Mouse (Mus musculus): ENCODE measurements around the gene Olfr272.

The Olfr272 gene

GRCm38 (mm10) chr4:52919078-52919477 is at the start of gene Olfr272:
TSS of gene Olfr272 (minus strand) at chr4:52919178.
- DNase-seq, result no peak

- no peak for DNase-seq
These were observed 45.3 kb upstream of the Olfr272 start, which contains the start of gene Olfr270 for GRCm38 (mm10) chr4:52964247-52964646. TSS of gene Olfr270 (plus strand) at chr4:52964547.

GRCm38 (mm10) chr4:52958693-52959092 is 39.7 kb upstream of the Olfr272 start:
- DNase-seq, result peak; percentile 20 to 29

- no peak for DNase-seq
These were observed 30.0 kb upstream of the Olfr272 start for GRCm38 (mm10) chr4:52949005-52949404.

GRCm38 (mm10) chr4:52946665-52947064 is 27.7 kb upstream of the Olfr272 start:
- DNase-seq, result no peak

- no peak for DNase-seq
These were observed 11.5 kb upstream of the Olfr272 start for GRCm38 (mm10) chr4:52930480-52930879.

GRCm38 (mm10) chr4:52917311-52917688 is 1.7 kb downstream of the Olfr272 start:
- no peak for DNase-seq

- no peak for DNase-seq
These were observed 2.2 kb downstream of the Olfr272 start for GRCm38 (mm10) chr4:52916659-52917310.

GRCm38 (mm10) chr4:52912409-52912808 is 6.6 kb downstream of the Olfr272 start:
- DNase-seq, result no peak

- DNase-seq, result no peak
These were observed 9.4 kb downstream of the Olfr272 start for GRCm38 (mm10) chr4:52909542-52909941.

GRCm38 (mm10) chr4:52864156-52864555 is 54.8 kb downstream of the Olfr272 start:
- DNase-seq, result no peak
